Mouse (Mus musculus): ENCODE measurements around the gene Cfap61.

Cfap61 gene

GRCm38 (mm10) chr2:146010816-146011215 is 76.2 kb downstream of the Cfap61 start:
- no peak for DNase-seq (ENCODE audit: low spot score)

GRCm38 (mm10) chr2:146015341-146016186 is 81.0 kb downstream of the Cfap61 start:
- no peak for DNase-seq (ENCODE audit: low spot score)

GRCm38 (mm10) chr2:146022846-146023245 is 88.3 kb downstream of the Cfap61 start:
- DNase-seq (ENCODE audit: low spot score): no peak

GRCm38 (mm10) chr2:146043640-146044039 is 109.1 kb downstream of the Cfap61 start:
- no peak for DNase-seq (ENCODE audit: low spot score)

GRCm38 (mm10) chr2:146044926-146045890 is 110.6 kb downstream of the Cfap61 start:
- DNase-seq (ENCODE audit: low spot score): no peak

DNA sequence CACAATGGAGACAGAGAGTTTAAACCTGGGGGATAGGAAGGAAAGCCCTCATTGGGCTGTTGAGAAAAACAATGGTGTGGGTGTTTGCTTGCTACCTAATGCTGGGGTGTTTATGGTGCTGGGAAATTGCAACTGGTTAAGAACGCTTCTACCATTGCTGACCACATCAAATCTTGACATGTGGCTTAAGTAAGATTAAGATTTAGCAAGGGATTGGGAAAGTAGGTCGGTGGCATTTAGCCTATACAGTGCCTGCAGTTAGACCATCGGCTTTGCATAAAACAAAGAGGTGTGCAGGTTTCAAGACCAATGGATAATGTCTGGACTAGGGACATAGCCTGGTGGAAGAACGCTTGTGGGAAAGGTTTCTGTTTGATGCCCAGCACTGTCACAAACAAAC is 113.1 kb downstream of the Cfap61 start:
- DNase-seq (ENCODE audit: low spot score): no peak

DNA sequence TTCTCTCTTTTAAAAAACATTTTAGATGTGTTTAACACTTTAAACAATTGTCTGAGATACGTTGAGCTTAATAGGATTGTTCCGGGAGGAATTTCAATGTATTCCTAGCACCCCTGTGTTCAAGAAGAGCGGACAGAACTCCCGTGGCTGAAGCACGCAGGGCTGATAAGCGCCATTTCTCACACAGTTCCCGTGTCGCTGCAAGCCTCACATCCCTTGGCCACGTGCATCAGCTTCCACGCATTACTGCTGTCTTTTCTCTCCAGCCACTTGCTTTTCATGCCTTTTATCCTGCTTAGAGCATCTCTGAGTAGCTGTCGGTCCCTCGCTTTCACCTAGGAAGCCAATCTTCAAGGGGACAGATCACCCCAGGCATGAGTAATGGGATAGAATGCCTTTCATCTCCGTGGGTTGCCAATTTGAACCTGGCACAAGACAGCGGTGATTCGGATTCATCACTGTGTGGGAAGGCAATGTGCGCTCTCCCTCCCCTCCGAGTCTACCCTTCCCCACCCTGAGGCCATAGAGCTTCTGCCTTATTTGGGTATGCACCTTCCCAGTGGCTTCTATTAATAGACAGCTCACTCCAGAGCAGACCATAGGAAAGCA is 113.7 kb downstream of the Cfap61 start:
- DNase-seq (ENCODE audit: low spot score): no peak

DNA sequence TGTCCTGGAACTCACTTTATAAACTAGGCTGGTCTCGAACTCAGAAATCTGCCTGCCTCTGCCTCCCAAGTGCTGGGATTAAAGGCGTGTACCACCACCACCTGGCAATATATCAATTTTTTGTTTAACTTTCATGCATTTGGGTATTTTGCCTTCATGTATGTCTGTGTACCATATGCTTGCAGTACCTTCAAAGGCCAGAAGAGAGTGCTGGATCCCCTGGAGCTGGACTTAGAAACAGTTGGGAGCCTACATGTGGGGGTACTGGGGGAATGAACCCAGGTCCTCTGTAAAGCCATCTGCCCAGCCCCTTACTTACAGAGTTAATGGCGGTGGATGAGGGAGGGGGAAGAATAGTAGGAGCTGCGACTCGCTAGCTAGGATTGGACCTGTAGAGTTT is 114.8 kb downstream of the Cfap61 start:
- DNase-seq (ENCODE audit: low spot score): no peak

DNA sequence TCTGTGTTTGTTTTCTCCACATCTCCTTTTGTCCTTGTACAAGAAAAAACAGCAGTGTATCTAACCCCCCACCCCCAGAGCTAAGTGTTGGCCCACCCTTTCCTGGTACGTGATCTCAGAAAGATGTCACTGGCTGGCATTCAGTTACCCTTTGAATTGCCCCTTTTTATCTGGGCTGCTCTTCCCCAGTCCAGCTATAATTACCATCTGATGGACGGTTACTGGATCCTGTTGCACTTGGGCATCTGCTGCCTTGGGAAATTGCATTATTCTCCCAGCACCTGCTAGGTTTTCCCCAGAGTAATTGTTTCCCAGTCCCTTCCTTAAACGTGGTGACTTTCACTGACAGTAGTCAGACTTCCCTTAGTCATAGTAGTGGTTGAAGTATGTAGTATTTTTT is 115.5 kb downstream of the Cfap61 start:
- no peak for DNase-seq (ENCODE audit: low spot score)

GRCm38 (mm10) chr2:146051334-146051733 is 116.8 kb downstream of the Cfap61 start:
- no peak for DNase-seq (ENCODE audit: low spot score)

GRCm38 (mm10) chr2:146057123-146057522 is 122.5 kb downstream of the Cfap61 start:
- no peak for DNase-seq (ENCODE audit: low spot score)

- DNase-seq (ENCODE audit: low spot score): no peak
Observed at GRCm38 (mm10) chr2:146058791-146059190, 124.2 kb downstream of the Cfap61 start.

DNA sequence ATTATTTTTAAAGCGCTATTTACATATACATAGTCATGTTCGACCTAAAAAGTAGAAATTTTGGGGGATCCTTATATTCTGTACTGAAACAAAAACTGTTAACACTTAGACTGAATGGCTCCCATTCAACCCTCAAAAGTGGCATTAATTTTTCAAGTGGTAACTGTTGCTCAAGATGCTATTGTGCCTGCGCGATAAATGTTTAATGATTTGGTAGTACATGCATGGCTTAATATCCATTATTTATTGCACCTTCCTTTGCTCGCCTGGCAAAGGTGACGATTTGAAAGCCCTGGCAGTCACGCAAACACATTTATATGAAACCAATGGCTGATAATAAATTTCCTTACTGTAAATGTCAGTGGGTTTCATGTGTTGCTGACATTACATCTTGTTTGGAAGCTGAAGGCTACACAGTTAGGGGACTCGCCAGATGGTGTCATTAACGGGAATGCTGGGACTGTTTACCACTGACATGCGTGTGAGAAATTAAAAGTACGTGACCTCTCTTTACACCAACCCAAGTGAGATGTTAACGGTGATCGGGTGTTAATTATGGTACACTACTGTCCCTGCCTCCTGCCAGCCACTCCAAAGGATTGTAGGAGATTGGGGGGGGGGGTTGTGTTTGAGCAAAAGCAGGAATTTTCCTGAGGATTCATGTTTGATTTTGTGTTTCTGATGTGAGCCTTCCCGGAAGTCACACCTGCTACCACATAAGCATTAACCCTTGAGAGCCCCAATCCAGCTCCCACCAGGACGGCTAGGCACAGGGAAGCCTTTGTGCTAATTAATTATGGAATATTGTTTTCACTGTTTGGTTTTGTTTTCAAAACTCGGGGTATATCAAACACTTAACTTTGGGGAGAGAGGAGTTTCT is 127.1 kb downstream of the Cfap61 start:
- no peak for DNase-seq (ENCODE audit: low spot score)

DNA sequence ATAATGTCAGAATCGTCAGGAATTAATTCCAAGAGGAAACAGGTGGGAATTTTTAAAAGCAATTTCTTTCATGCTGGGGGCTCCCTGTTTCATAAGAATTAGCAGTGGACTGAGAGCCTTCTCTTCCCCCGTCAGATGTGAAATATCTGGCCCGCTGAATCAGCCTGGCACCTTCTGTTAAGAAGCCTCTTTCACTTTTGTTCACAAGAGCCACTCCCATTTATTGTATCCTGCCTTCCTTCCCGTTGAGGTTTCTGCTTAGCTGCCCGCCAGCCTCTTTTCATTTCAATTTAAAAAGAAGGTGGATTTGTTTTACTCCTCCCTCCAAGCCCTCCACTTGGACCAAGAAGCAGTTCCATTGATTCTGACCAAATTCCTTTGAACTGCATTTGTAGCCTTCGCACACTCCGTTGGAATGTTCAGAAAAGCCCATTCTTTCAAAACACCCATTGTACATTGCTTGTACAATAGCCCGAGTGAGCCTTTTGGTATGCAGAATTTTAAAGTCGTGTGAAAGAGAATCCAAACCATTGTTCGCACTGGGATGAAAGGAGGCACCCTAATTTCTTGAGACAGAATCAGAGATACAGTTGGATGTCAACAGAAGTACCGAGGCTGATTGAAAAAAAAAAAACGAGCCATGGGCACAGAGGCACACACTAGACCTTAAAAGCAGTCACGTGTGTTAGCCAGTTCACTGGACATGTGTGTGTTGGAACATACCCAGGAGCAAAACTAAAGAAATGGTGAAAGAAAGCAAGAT is 127.9 kb downstream of the Cfap61 start:
- DNase-seq (ENCODE audit: low spot score): no peak

GRCm38 (mm10) chr2:146063093-146064074 is 128.8 kb downstream of the Cfap61 start:
- no peak for DNase-seq (ENCODE audit: low spot score)

DNA sequence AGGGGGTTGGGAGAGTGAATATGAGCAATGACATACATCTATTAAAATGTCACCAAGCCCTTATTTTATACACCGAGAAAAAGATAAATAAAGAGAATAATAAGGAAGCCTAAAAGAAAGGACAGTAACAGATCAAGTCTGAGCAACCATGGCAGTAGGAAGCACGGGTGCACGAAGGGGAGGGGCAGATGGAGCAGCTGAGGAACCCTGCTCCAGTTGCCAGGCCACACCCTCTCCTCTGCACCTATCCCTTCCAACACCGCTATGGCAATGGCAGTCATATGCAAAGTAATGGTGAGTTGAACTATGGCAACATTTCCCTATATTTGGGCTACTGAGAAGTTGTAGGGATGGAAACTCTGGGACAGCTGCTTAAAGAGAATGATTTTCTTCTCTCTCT is 132.8 kb downstream of the Cfap61 start:
- no peak for DNase-seq (ENCODE audit: low spot score)

GRCm38 (mm10) chr2:146073300-146073699 is 138.7 kb downstream of the Cfap61 start:
- DNase-seq (ENCODE audit: low spot score): no peak

DNA sequence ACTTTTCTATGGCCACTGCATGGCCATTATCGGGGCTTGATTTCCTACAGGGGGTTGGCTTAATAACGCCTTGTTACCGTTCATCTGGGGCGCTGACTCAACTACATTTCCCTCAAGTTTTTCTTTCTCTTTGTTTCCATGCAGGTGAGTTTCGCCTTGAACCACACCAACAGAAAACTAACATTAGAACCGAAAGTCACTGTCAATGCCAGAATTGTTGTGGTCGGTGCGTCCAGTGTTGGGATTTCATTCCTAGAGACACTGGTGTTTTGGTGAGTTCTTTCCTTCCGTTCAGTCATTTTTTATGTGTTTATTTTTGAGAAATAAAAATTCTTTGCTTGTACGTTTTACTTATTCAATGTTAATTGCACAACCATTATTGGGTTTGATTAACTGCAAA is 142.5 kb downstream of the Cfap61 start:
- DNase-seq (ENCODE audit: low spot score): no peak

DNA sequence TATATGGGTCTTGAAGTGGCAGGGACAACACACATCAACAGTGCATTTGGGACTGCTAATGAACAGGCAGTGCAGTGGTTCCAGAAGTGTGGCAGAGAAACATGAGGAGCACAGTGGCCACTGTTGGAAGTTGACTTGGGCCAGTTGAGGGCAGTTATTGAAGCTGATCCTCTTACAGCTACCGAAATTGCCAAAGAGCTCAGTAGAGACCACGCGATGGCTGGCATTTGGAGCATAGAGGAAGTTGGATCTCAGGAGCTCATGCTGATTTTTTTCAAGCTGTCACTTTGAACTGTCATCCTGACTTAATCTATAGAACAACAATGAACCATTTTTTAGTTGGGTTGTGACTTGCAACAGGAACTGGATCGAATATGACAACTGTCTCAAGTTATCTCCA is 145.7 kb downstream of the Cfap61 start:
- no peak for DNase-seq (ENCODE audit: low spot score)

All from left cerebral cortex, adult 11 months (tissue).